29 mouse cellular contexts compared by ENCODE assay signal in the genomic region with DNA sequence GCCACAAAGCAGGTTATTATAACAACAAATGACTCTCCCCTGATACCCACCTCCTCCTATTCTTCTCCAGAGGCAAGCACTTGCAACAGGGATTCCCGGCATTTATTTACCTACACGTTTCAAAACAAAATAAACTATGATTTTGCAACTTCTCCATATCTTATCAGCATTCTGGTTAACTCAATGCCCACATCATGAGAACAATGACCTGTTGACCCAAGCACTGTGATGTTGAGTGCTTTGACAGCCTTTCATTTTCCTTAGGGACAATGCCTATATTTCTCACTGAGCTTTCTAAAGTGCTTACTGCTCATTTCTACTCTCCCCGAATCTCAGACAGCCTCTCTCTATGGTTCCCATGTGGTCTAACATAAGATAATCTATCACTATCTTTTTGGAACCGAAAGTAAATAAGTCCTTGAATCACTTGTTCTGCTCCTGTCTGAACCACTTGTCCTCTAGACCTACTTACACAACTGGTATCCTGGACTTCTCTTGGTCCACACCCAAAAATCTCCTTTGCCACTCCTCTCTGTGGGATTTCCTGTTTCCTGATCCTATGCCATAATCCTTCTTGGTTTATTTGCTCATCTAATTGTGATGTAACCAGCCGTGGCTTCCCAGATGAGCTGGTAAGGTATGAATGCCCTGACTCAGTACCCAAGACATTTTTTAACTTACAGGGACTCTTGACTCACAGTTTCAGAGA. TPM values are rescaled to one million over a fixed set of nuclear protein-coding genes. Genes with fewer than 3 reads are reported as not detected.
"Had no signal": no experiment of that assay in that cellular context is flagged by ENCODE, and none has a peak within 500 bp of the region (broad histone marks: within the 10 kb centered on the region; RNA-seq: fewer than 3 reads in every experiment).

No protein-coding gene starts in this region.

- H3K27ac ChIP-seq: kidney, embryonic 15.5 days; limb, embryonic 12.5 days; limb, embryonic 15.5 days; liver, embryonic 13.5 days; neural tube, embryonic 12.5 days; neural tube, embryonic 15.5 days; stomach, embryonic 15.5 days had no signal

- H3K4me1 ChIP-seq: kidney, embryonic 15.5 days; limb, embryonic 12.5 days; limb, embryonic 15.5 days; liver, embryonic 13.5 days; neural tube, embryonic 12.5 days; neural tube, embryonic 15.5 days; stomach, embryonic 15.5 days had no signal

- H3K9ac ChIP-seq: kidney, embryonic 15.5 days; limb, embryonic 12.5 days; limb, embryonic 15.5 days; liver, embryonic 13.5 days; neural tube, embryonic 12.5 days; neural tube, embryonic 15.5 days; stomach, embryonic 15.5 days had no signal

- H3K4me3 ChIP-seq: kidney, embryonic 15.5 days; limb, embryonic 12.5 days; limb, embryonic 15.5 days; liver, embryonic 13.5 days; neural tube, embryonic 12.5 days; neural tube, embryonic 15.5 days; stomach, embryonic 15.5 days had no signal

- H3K36me3 ChIP-seq: kidney, embryonic 15.5 days; limb, embryonic 12.5 days; limb, embryonic 15.5 days; liver, embryonic 13.5 days; neural tube, embryonic 12.5 days; neural tube, embryonic 15.5 days; stomach, embryonic 15.5 days had no signal

- DNase-seq: kidney, postnatal 10 days; left cerebral cortex, postnatal 4 days; liver, embryonic 13.5 days; lung, adult 2 months; lung, postnatal 14 days; lung, postnatal 4 days; midbrain, embryonic 14.5 days; right cerebral cortex, adult 18-20 months; right cerebral cortex, postnatal 25 days; spleen, adult 18-20 months; thymus, adult 2 months; thymus, postnatal 14 days; thymus, postnatal 4 days had no signal

- H3K27me3 ChIP-seq: kidney, embryonic 15.5 days; limb, embryonic 12.5 days; limb, embryonic 15.5 days; liver, embryonic 13.5 days; neural tube, embryonic 12.5 days; neural tube, embryonic 15.5 days; stomach, embryonic 15.5 days had no signal

RNA-seq across cellular contexts. Expression of gene Slc13a5, which starts 14.3 kb away (rescaled TPM):
- total RNA-seq: megakaryocyte-erythroid progenitor cell, adult 5-6 weeks had no signal
- polyA plus RNA-seq: limb, embryonic 12.5 days; liver, embryonic 13.5 days; liver, embryonic 16.5 days; lung, adult 2 months had no signal

RNA-seq across cellular contexts. Expression of gene Fbxo39, which starts 32.9 kb away (rescaled TPM):
- total RNA-seq: layer of hippocampus, adult 8-10 months; layer of hippocampus, postnatal 10 days; left cerebral cortex, adult 8-10 months; left cerebral cortex, postnatal 14 days; left cerebral cortex, postnatal 4 days; megakaryocyte progenitor cell, adult 5-6 weeks; megakaryocyte-erythroid progenitor cell, adult 5-6 weeks; midbrain, postnatal 0 days had no signal
- polyA plus RNA-seq: kidney, embryonic 15.5 days; limb, embryonic 12.5 days; limb, embryonic 15.5 days; liver, embryonic 13.5 days; liver, embryonic 16.5 days; lung, embryonic 16.5 days; midbrain, embryonic 11.5 days; midbrain, embryonic 14.5 days; midbrain, postnatal 0 days; neural tube, embryonic 12.5 days; neural tube, embryonic 15.5 days; stomach, embryonic 15.5 days had no signal
